Mouse (Mus musculus): ENCODE results near the gene Tet2. TPM values are rescaled to one million over a fixed set of nuclear protein-coding genes. Genes with fewer than 3 reads are reported as not detected.

Gene Tet2
- polyA plus RNA-seq, 1 experiment from 2014 or later = 8.2 TPM

DNA sequence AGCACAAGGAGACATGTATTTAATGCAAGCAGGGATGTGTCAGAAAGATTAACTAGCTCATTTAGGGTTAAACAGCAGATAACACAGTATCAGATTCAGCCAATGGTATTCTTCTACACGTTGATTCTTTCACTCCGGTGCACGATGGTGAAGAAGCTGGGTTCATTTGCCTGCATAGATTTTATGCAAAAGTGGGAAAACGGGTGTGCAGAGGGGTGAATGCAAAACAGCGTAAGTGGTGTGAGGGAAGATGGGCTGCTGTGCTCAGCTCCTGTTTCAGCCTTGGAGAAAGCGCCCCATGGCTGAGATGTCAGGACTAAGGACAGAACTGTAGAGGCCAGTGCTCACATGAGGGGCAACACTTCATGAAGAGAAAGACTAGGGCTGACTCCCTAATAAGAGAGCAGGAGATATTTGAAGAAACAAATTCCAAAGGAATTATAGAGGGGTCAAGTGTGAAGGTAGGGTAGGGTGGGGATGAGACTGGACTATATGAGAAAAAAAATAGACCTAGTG, 9.7 kb upstream of the Tet2 start:
- Histone ChIP-seq H3K27me3 (replicated peaks; ENCODE audit: control insufficient read depth, insufficient read depth, low read length) (no peaks in the 10 kb centered on the region), H3K4me2 (no peak overlapping the region), H3K9me3 (ENCODE audit: control insufficient read depth, low read length) (no peaks in the 10 kb centered on the region), H3K9ac (ENCODE audit: low read depth, low read length) (no peak overlapping the region), H3K4me1 (replicated peaks; ENCODE audit: control insufficient read depth, insufficient read depth, low read length) (no peaks in the 10 kb centered on the region), H3K27ac (ENCODE audit: low read depth, low read length) (no peak overlapping the region), H3K4me3 (ENCODE audit: low read depth, low read length) (no peak overlapping the region), H3K36me3 (ENCODE audit: control insufficient read depth, insufficient read depth, low read length) (no peaks in the 10 kb centered on the region)
- WGBS = 78% methylated on average over 6 of the region's 6 CpGs
- no peak for ATAC-seq (replicated peaks; ENCODE audit: low FRiP score)
- no peak for DNase-seq (ENCODE audit: low spot score)

DNA sequence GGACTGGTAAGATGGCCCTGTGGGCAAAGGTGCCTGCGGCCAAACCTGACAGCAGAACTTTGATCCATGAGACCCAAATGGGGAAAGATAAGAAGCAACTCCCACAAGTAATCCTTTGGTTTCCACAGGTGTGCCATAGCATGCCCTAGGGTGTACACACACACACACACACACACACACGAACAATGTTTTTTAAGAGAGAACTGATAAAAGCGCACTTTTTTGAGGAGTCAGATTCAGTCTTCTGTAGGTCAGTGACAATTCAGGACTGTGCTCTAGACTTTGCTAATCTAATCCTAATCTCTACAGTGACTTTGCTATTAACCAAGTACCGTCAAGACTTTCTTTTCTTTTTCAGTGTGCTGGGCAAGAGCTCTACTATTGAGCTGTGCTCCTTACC, 9.2 kb upstream of the Tet2 start:
- no peaks in the 10 kb centered on the region for H3K4me1 ChIP-seq (replicated peaks; ENCODE audit: control insufficient read depth, insufficient read depth, low read length)
- H3K4me3 ChIP-seq (ENCODE audit: low read depth, low read length) = no peak overlapping the region
- H3K9me3 ChIP-seq (ENCODE audit: control insufficient read depth, low read length) = no peaks in the 10 kb centered on the region
- ATAC-seq (replicated peaks; ENCODE audit: low FRiP score) (no peak), DNase-seq (ENCODE audit: low spot score) (no peak)
- H3K4me2 ChIP-seq = no peak overlapping the region
- no peaks in the 10 kb centered on the region for H3K27me3 ChIP-seq (replicated peaks; ENCODE audit: control insufficient read depth, insufficient read depth, low read length)
- 84% methylated on average over 4 of the region's 4 CpGs for WGBS
- H3K27ac ChIP-seq (ENCODE audit: low read depth, low read length) = no peak overlapping the region
- H3K9ac ChIP-seq (ENCODE audit: low read depth, low read length) = no peak overlapping the region
- H3K36me3 ChIP-seq (ENCODE audit: control insufficient read depth, insufficient read depth, low read length) = no peaks in the 10 kb centered on the region

DNA sequence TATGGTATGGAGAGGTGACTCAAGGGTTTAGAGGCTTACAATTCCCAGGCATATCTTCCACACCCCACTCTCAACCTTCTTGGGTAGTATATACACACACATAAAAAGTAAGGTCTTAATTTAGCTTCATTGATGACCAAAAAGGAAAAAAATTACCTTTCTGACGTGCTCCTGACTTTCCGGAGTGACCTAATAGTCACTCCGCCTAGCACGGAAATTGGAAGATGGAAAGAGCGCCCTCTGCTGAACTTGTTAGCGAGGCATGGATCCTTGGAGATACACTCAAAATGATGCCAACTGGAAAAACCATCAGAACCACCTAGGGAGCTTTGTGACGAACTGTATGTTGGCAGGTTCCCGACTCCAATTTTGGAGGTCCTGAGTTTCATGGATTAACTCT, 7.0 kb upstream of the Tet2 start:
- no peak for ATAC-seq (replicated peaks; ENCODE audit: low FRiP score)
- Histone ChIP-seq H3K27me3 (replicated peaks; ENCODE audit: control insufficient read depth, insufficient read depth, low read length) (no peaks in the 10 kb centered on the region), H3K4me1 (replicated peaks; ENCODE audit: control insufficient read depth, insufficient read depth, low read length) (no peaks in the 10 kb centered on the region), H3K9ac (ENCODE audit: low read depth, low read length) (no peak overlapping the region), H3K27ac (ENCODE audit: low read depth, low read length) (no peak overlapping the region), H3K4me2 (no peak overlapping the region), H3K4me3 (ENCODE audit: low read depth, low read length) (no peak overlapping the region), H3K36me3 (ENCODE audit: control insufficient read depth, insufficient read depth, low read length) (no peaks in the 10 kb centered on the region), H3K9me3 (ENCODE audit: control insufficient read depth, low read length) (no peaks in the 10 kb centered on the region)
- DNase-seq (ENCODE audit: low spot score) = no peak
- WGBS = 63% methylated on average over 8 of the region's 8 CpGs

DNA sequence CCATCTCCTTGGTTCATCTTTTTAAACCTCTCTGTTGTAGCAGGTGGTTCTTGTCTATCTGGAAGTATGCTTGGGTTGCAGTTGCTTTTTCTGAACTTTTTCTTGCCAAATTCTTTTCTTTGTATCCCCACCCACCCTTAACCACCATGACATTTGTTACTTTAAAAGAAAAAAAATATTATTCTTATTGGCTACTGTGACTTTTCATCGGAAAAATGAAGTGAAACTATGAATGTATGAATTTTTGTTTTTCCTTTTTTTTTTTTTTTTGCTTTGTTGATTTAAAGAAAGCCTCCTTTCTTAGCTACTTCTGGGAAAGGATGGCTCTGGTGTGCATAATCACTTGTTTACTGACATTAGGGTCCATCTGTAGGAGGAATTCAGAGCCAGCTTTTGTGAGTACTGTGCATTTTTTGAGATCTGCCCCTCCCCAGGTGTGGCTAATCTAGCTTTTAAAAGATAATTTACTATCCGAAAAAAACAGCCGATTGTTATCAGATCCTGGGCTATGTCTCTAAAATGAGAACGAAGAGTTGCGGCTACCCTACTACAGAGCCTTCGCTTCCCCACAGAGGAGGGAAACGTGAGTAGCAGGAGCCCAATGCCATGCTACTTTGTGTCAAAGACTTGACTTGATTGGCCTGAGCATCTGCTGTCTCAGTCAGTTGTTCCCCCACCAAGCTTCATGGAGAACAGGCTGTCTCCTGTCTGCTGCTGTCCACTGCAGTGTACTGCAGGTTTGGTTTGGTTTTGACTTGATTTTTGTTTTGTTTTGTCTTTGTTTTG, 4.6 kb upstream of the Tet2 start:
- H3K4me2 ChIP-seq = no peak overlapping the region
- no peak overlapping the region for H3K27ac ChIP-seq (ENCODE audit: low read depth, low read length)
- H3K9me3 ChIP-seq (ENCODE audit: control insufficient read depth, low read length) = no peaks in the 10 kb centered on the region
- 48% methylated on average over 7 of the region's 7 CpGs for WGBS
- no peaks in the 10 kb centered on the region for H3K36me3 ChIP-seq (ENCODE audit: control insufficient read depth, insufficient read depth, low read length)
- no peaks in the 10 kb centered on the region for H3K27me3 ChIP-seq (replicated peaks; ENCODE audit: control insufficient read depth, insufficient read depth, low read length)
- H3K9ac ChIP-seq (ENCODE audit: low read depth, low read length) = no peak overlapping the region
- ATAC-seq (replicated peaks; ENCODE audit: low FRiP score) = no peak
- no peak for DNase-seq (ENCODE audit: low spot score)
- H3K4me3 ChIP-seq (ENCODE audit: low read depth, low read length) = no peak overlapping the region
- no peaks in the 10 kb centered on the region for H3K4me1 ChIP-seq (replicated peaks; ENCODE audit: control insufficient read depth, insufficient read depth, low read length)

DNA sequence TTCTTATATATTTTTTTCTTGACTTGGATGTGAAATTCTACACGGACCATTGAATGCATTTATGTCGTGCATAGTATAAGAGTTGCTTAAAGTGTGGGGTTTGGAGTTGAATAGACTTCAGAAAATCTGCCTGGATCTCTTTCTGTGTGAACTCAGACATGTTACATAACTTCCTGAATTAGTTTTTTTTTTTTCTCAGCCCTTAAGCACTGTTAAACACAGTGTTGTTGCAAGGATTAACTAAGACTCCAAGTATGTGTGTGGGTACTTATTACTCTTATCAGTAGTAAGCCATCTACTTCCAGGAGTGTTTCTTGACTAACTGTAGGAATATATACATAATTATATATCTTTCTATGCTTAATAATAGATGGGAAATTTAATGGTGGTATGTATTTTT, 3.7 kb upstream of the Tet2 start:
- Histone ChIP-seq H3K27ac (ENCODE audit: low read depth, low read length) (no peak overlapping the region), H3K9ac (ENCODE audit: low read depth, low read length) (no peak overlapping the region), H3K4me3 (ENCODE audit: low read depth, low read length) (no peak overlapping the region), H3K9me3 (ENCODE audit: control insufficient read depth, low read length) (no peaks in the 10 kb centered on the region), H3K4me2 (no peak overlapping the region), H3K4me1 (replicated peaks; ENCODE audit: control insufficient read depth, insufficient read depth, low read length) (no peaks in the 10 kb centered on the region), H3K36me3 (ENCODE audit: control insufficient read depth, insufficient read depth, low read length) (no peaks in the 10 kb centered on the region), H3K27me3 (replicated peaks; ENCODE audit: control insufficient read depth, insufficient read depth, low read length) (no peaks in the 10 kb centered on the region)
- WGBS = 75% methylated on average over 2 of the region's 2 CpGs
- ATAC-seq (replicated peaks; ENCODE audit: low FRiP score) = no peak
- DNase-seq (ENCODE audit: low spot score) = no peak

DNA sequence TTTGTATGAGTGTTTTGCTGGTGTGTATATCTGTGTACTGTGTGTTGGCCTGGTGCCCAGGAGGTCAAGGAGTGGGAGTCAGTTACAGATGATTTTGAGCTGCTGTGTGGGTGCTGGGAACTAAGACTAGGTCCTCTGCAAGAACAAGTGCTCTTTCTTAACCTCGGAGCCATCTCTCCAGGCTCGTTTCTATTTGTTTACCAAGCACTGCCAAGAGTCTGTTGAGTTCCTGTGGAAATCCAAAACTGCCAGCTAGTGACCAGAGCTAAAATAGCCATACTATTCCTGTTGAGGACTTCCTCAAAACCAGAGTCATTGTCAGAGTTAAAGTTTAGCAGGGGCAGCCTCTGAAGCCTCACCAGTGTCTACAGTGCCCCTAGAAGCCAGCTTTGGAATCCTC, 1.9 kb upstream of the Tet2 start:
- Histone ChIP-seq H3K4me2 (no peak overlapping the region), H3K27ac (ENCODE audit: low read depth, low read length) (no peak overlapping the region), H3K4me3 (ENCODE audit: low read depth, low read length) (no peak overlapping the region), H3K4me1 (replicated peaks; ENCODE audit: control insufficient read depth, insufficient read depth, low read length) (no peaks in the 10 kb centered on the region), H3K27me3 (replicated peaks; ENCODE audit: control insufficient read depth, insufficient read depth, low read length) (no peaks in the 10 kb centered on the region), H3K36me3 (ENCODE audit: control insufficient read depth, insufficient read depth, low read length) (no peaks in the 10 kb centered on the region), H3K9me3 (ENCODE audit: control insufficient read depth, low read length) (no peaks in the 10 kb centered on the region), H3K9ac (ENCODE audit: low read depth, low read length) (no peak overlapping the region)
- DNase-seq (ENCODE audit: low spot score) = no peak
- no peak for ATAC-seq (replicated peaks; ENCODE audit: low FRiP score)
- WGBS = 38% methylated on average over 2 of the region's 2 CpGs

DNA sequence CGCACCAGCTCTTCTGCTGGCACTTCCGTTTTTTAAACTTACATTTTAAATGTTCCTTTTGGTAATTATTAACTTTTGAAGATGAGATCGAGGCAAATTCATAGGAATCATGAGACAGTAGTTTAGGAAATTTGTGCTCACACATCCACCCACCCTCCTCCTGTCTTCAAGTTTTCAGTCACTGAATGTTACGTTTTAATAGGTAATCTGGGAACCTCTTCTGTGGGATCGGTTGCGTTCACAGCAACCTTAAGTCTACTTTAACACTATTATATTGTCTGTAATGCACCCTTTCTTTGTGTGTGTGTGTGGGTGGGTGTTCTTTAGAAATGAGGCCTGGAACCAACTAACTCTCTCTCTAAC, 346 bp upstream of the Tet2 start:
- Histone ChIP-seq H3K4me3 (ENCODE audit: low read depth, low read length) (peak overlapping the region; percentile 85), H3K4me2 (peak overlapping the region; percentile 80), H3K27me3 (replicated peaks; ENCODE audit: control insufficient read depth, insufficient read depth, low read length) (no peaks in the 10 kb centered on the region), H3K9me3 (ENCODE audit: control insufficient read depth, low read length) (no peaks in the 10 kb centered on the region), H3K27ac (ENCODE audit: low read depth, low read length) (no peak overlapping the region), H3K4me1 (replicated peaks; ENCODE audit: control insufficient read depth, insufficient read depth, low read length) (no peaks in the 10 kb centered on the region), H3K36me3 (ENCODE audit: control insufficient read depth, insufficient read depth, low read length) (no peaks in the 10 kb centered on the region), H3K9ac (ENCODE audit: low read depth, low read length) (peak overlapping the region; percentile 79)
- 22% methylated on average over 6 of the region's 6 CpGs for WGBS
- ATAC-seq (replicated peaks; ENCODE audit: low FRiP score) (no peak), DNase-seq (ENCODE audit: low spot score) (no peak)

DNA sequence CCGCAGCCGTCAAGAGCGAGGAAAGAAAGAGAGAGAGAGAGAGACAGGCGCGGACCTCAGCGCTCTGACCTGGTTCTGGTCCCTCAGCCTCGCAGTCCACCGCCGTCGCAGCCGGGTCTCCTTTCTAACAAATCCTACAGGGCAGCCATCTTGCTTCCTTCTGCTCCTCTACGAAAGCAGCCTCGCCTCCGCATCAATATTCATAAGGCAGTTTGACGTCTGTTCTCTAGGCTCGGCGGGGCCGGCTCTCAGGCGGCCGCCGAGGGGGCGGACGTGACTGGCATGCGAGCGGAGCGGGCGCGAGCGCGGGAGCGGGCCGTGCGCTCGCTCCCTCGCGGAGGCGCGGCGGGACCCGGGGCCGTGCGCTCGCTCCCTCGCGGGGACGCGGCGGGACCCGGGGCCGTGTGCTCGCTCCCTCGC, 798 bp downstream of the Tet2 start:
- under 1% methylated on average over 51 of the region's 52 CpGs for WGBS
- H3K27ac ChIP-seq (ENCODE audit: low read depth, low read length) = peak overlapping the region; percentile 82

More for the DNA sequence above, 798 bp downstream of the Tet2 start:
- peak; percentile 83 for DNase-seq (ENCODE audit: low spot score)
- Histone ChIP-seq H3K36me3 (ENCODE audit: control insufficient read depth, insufficient read depth, low read length) (no peaks in the 10 kb centered on the region), H3K9ac (ENCODE audit: low read depth, low read length) (peak overlapping the region; percentile 79), H3K9me3 (ENCODE audit: control insufficient read depth, low read length) (no peaks in the 10 kb centered on the region), H3K27me3 (replicated peaks; ENCODE audit: control insufficient read depth, insufficient read depth, low read length) (no peaks in the 10 kb centered on the region), H3K4me1 (replicated peaks; ENCODE audit: control insufficient read depth, insufficient read depth, low read length) (no peaks in the 10 kb centered on the region), H3K4me3 (ENCODE audit: low read depth, low read length) (peak overlapping the region; percentile 85), H3K4me2 (peak overlapping the region; percentile 80)
- ATAC-seq (replicated peaks; ENCODE audit: low FRiP score) = peak; percentile 91
